Mouse (Mus musculus): ENCODE results near the gene Rnase13.

GRCm38 (mm10) chr14:51913960-51914762 is 8.4 kb downstream of the Rnase13 start, which contains the start of gene Ndrg2:
- peak; percentile 77 for TF ChIP-seq EP300 (IDR thresholded peaks at IDR 0.05; ENCODE audit: low read depth)
- TF ChIP-seq CTCF (IDR thresholded peaks at IDR 0.05; ENCODE audit: low read depth): no peak

Measured in heart, postnatal 0 days (tissue).